Mouse (Mus musculus) lung, postnatal 0 days (tissue): Measurements from ENCODE around the gene Tox3. TPM values are rescaled to one million over a fixed set of nuclear protein-coding genes. Genes with fewer than 3 reads are reported as not detected.

Experiments
- ATAC-seq: fragments of 200-750 bp; cut with Nextera tagmentation; 2 replicates; pipeline ENCODE4 v1.8.0; 2017; ENCODE audit warnings: moderate library complexity
- DNase-seq: peaks from one replicate; pipeline ENCODE4 v3.0.0-alpha.2; 2016; ENCODE audit warnings: low spot score
- H3K27ac ChIP-seq: fragments of 300-500 bp; sonication (generic); 2 replicates; pipeline ENCODE4 v1.5.1; 2014; ENCODE audit warnings: antibody characterized with exemption, mild to moderate bottlenecking, low read length, mixed read lengths
- H3K27me3 ChIP-seq: fragments of 300-500 bp; sonication (generic); replicated peaks from 2 replicates; pipeline ENCODE4 v1.6.1; 2014; ENCODE audit warnings: low read length, mixed read lengths; ENCODE audit not compliant: insufficient read depth
- H3K36me3 ChIP-seq: fragments of 300-500 bp; sonication (generic); 2 replicates; pipeline ENCODE4 v1.6.1; 2014; ENCODE audit warnings: low read length, mixed read lengths; ENCODE audit not compliant: insufficient read depth
- H3K4me1 ChIP-seq: fragments of 300-500 bp; sonication (generic); 2 replicates; pipeline ENCODE4 v1.6.1; 2014; ENCODE audit warnings: antibody characterized with exemption, low read depth, low read length, mixed read lengths; ENCODE audit not compliant: insufficient read depth
- H3K4me2 ChIP-seq: fragments of 300-500 bp; sonication (generic); replicated peaks from 2 replicates; pipeline ENCODE4 v1.6.1; 2014; ENCODE audit warnings: low read depth, mild to moderate bottlenecking, low read length, moderate library complexity, mixed read lengths
- H3K4me3 ChIP-seq: fragments of 300-500 bp; sonication (generic); 2 replicates; pipeline ENCODE4 v1.5.1; 2014; ENCODE audit warnings: low read depth, low read length
- H3K9ac ChIP-seq: fragments of 300-500 bp; sonication (generic); replicated peaks from 2 replicates; pipeline ENCODE4 v1.6.1; 2014; ENCODE audit warnings: low read depth, mild to moderate bottlenecking
- H3K9me3 ChIP-seq: fragments of 300-500 bp; sonication (generic); 2 replicates; pipeline ENCODE4 v1.6.1; 2016; ENCODE audit warnings: low read length, mixed read lengths
- CTCF ChIP-seq: IDR thresholded peaks from 2 replicates; pipeline ENCODE4 v1.5.1; 2016; ENCODE audit warnings: antibody characterized with exemption, mild to moderate bottlenecking
- EP300 ChIP-seq: IDR thresholded peaks from 2 replicates; pipeline ENCODE4 v1.6.1; 2016; ENCODE audit warnings: antibody characterized with exemption, mild to moderate bottlenecking, control low read depth
- WGBS: fragments of 180-500 bp; shearing (Covaris S2); extraction: QIAGEN DNeasy Blood & Tissue Kit; methylation state at CpG from one replicate; pipeline ENCODE4 v1.1.7; 2014; 5-methylcytosine and 5-hydroxymethylcytosine counted together
- polyA plus RNA-seq: library from polyadenylated mRNA; unstranded; fragments of >200 nt; fragmentation: Nextera tagmentation; extraction: Ambion mirVana; gene quantifications from 2 replicates; pipeline ENCODE4 v1.2.1, GENCODE M21; 2015

Gene Tox3
- polyA plus RNA-seq, 1 experiment from 2014 or later = 7.6 TPM

DNA sequence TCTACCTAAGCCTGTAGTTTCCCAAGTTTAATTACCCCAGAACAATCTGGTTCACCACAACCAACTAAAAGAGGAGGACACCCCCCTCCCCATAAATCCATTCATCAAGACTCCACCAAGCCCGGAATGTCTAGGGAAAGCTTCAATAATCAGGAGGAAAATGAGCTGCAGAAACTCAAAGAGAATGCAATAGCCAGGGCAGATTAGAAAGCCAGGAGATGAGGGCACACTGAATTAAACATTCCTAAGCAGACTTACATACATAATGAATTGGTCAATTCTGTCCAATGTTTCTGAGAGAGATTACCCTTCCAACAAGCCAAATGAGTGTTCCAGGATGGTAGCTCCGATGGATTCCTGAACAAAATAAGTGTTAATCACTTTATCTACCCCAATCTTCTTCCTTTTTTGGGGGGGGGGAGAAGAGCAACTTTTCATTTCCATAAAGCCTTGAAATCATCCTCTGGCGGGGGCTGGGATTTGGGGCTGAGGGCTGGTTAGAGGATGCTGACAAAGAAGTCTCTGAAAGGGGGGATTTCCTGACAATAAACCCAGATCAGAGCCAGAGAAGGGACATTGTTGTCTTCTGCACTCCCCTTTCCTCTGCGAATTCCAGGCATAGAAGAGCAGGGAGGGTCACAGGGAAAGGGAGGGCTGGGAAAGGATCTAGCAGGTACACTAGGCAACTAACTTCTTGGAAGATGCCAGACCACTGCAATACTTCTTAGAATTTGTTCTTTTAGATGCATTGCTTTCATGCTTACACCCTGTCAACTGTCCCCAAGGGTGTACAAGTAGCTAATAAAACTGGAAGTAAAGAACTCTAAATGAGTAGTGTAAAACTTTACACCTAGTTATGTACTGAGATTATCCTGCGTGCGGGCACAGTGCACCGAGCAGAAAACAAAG, 17.5 kb downstream of the Tox3 start:
- no peak overlapping the region for H3K27ac ChIP-seq
- no peak for TF ChIP-seq EP300
- no peak for TF ChIP-seq CTCF
- 80% methylated on average over 7 of the region's 7 CpGs for WGBS
- no peak overlapping the region for H3K4me3 ChIP-seq
- DNase-seq = no peak
- no peak overlapping the region for H3K4me2 ChIP-seq
- no peaks in the 10 kb centered on the region for H3K36me3 ChIP-seq
- H3K4me1 ChIP-seq = no peaks in the 10 kb centered on the region
- no peak overlapping the region for H3K9ac ChIP-seq
- H3K27me3 ChIP-seq = no peaks in the 10 kb centered on the region
- no peaks in the 10 kb centered on the region for H3K9me3 ChIP-seq
- ATAC-seq = no peak

DNA sequence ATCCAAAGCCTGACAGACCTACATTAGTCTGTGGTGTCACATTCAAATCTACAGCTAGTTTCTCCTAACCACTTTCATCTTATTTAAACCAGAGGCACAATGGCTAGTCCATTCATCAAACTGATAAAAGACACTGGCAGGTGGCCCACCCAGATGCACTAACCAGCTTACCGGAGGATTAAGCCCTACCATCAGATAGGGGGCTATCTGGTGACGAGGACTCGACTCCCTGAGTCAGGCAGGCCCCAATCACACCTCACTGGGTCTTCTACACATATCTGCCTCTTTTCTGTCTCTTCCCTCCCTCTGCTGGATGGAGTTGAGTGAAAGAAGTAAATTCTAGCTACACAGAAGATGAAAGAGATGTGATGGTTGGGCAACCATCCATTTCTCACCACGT, 24.3 kb downstream of the Tox3 start:
- Histone ChIP-seq H3K4me3 (no peak overlapping the region), H3K9ac (no peak overlapping the region), H3K4me1 (no peaks in the 10 kb centered on the region; the same call in 1 of the 2 replicates), H3K27me3 (no peaks in the 10 kb centered on the region), H3K27ac (no peak overlapping the region), H3K36me3 (no peaks in the 10 kb centered on the region), H3K9me3 (no peaks in the 10 kb centered on the region), H3K4me2 (no peak overlapping the region)
- TF ChIP-seq CTCF (no peak), EP300 (no peak)
- ATAC-seq = no peak
- WGBS = 32% methylated on average over 4 of the region's 4 CpGs
- no peak for DNase-seq

- no peaks in the 10 kb centered on the region for H3K36me3 ChIP-seq
- H3K27me3 ChIP-seq = no peaks in the 10 kb centered on the region
- no peak overlapping the region for H3K9ac ChIP-seq
- H3K4me1 ChIP-seq = no peaks in the 10 kb centered on the region; the same call in 1 of the 2 replicates
- WGBS = 68% methylated on average over 8 of the region's 8 CpGs
- TF ChIP-seq CTCF (no peak), EP300 (no peak)
- no peak overlapping the region for H3K4me2 ChIP-seq
- no peak overlapping the region for H3K4me3 ChIP-seq
- DNase-seq = no peak
- no peak for ATAC-seq
- no peaks in the 10 kb centered on the region for H3K9me3 ChIP-seq
- H3K27ac ChIP-seq = no peak overlapping the region
Measured at GRCm38 (mm10) chr8:90322701-90323439, 25.3 kb downstream of the Tox3 start.

- no peaks in the 10 kb centered on the region for H3K9me3 ChIP-seq
- no peaks in the 10 kb centered on the region; the same call in 1 of the 2 replicates for H3K4me1 ChIP-seq
- 96% methylated on average over 1 of the region's 1 CpGs for WGBS
- no peak overlapping the region for H3K9ac ChIP-seq
- no peak overlapping the region for H3K4me3 ChIP-seq
- no peak for ATAC-seq
- H3K27ac ChIP-seq = no peak overlapping the region
- no peaks in the 10 kb centered on the region for H3K36me3 ChIP-seq
- H3K27me3 ChIP-seq = no peaks in the 10 kb centered on the region
- TF ChIP-seq CTCF (no peak), EP300 (no peak)
- no peak overlapping the region for H3K4me2 ChIP-seq
- DNase-seq = no peak
Measured at GRCm38 (mm10) chr8:90321255-90321654, 26.9 kb downstream of the Tox3 start.

DNA sequence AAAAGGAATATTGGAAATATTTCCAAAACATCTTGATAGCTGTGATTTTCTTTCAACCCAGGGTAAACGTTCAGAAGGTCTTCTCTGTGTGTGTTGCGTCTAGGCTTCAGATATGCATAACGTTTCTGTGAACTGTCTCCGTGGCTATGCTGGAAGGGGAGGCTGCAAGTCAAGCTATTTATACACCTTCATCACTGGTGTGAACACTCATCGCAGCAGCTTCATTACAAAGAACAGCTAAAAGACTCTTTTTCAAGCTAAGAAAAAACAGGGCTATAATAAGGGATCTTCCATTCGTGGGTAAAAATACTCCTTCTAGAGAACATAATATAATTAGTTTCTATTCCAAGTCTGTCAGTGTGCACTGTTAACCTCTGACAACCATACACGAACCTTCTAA, 33.8 kb downstream of the Tox3 start:
- Histone ChIP-seq H3K4me2 (no peak overlapping the region), H3K27ac (no peak overlapping the region), H3K4me3 (no peak overlapping the region), H3K36me3 (no peaks in the 10 kb centered on the region), H3K9ac (no peak overlapping the region), H3K4me1 (no peaks in the 10 kb centered on the region), H3K9me3 (no peaks in the 10 kb centered on the region), H3K27me3 (no peaks in the 10 kb centered on the region)
- DNase-seq (no peak), ATAC-seq (no peak)
- 84% methylated on average over 7 of the region's 7 CpGs for WGBS
- TF ChIP-seq CTCF (no peak), EP300 (no peak)

- DNase-seq (peak; percentile 39), ATAC-seq (peak; percentile 78)
- Histone ChIP-seq H3K27me3 (no peaks in the 10 kb centered on the region), H3K4me1 (peaks cover 3% of the 10 kb centered on the region), H3K36me3 (no peaks in the 10 kb centered on the region), H3K4me2 (peak overlapping the region; percentile 9; the same call in 1 of the 2 replicates), H3K27ac (no peak overlapping the region), H3K4me3 (no peak overlapping the region), H3K9ac (no peak overlapping the region), H3K9me3 (no peaks in the 10 kb centered on the region)
- no peak; the same call in 1 of the 2 replicates for TF ChIP-seq CTCF
- no peak for TF ChIP-seq EP300
- WGBS = 52% methylated on average over 12 of the region's 12 CpGs
Measured at GRCm38 (mm10) chr8:90302951-90303350, 45.2 kb downstream of the Tox3 start.
